Mouse (Mus musculus) olfactory bulb, adult 2 months (tissue): ENCODE measurements around the gene Zfp61. TPM values are rescaled to one million over a fixed set of nuclear protein-coding genes. Genes with fewer than 3 reads are reported as not detected.

Experiments used
- H3K27ac ChIP-seq: fragments of 200-500 bp; 2 replicates; pipeline ENCODE4 v1.5.1; 2012; ENCODE audit warnings: low read depth, low read length; ENCODE audit not compliant: insufficient read depth
- H3K4me1 ChIP-seq: fragments of 200-500 bp; 2 replicates; pipeline ENCODE4 v1.6.1; 2012; ENCODE audit warnings: low read length; ENCODE audit not compliant: control insufficient read depth, insufficient read depth
- H3K4me3 ChIP-seq: fragments of 200-500 bp; 2 replicates; pipeline ENCODE4 v1.5.1; 2012; ENCODE audit warnings: mild to moderate bottlenecking, low read depth, low read length, moderate library complexity; ENCODE audit not compliant: insufficient read depth
- CTCF ChIP-seq: fragments of 200-500 bp; IDR thresholded peaks from 2 replicates; pipeline ENCODE4 v1.5.1; 2012; ENCODE audit warnings: low read depth, mild to moderate bottlenecking, low read length, moderate library complexity; ENCODE audit not compliant: insufficient read depth
- POLR2A ChIP-seq: fragments of 200-500 bp; IDR thresholded peaks from 2 replicates; pipeline ENCODE4 v1.6.1; 2012; ENCODE audit warnings: mild to moderate bottlenecking, low read depth, low read length, moderate library complexity; ENCODE audit not compliant: insufficient read depth
- WGBS: fragments of 180-500 bp; shearing (Covaris S2); methylation state at CpG from one replicate; pipeline ENCODE4 v1.1.7; 2018; 5-methylcytosine and 5-hydroxymethylcytosine counted together
- polyA plus RNA-seq: library from polyadenylated mRNA; stranded (reverse); fragments of >200 nt; gene quantifications from 2 replicates; pipeline ENCODE4 v1.2.4, GENCODE M21; 2012; ENCODE audit warnings: low replicate concordance; ENCODE audit not compliant: missing spikeins, insufficient read depth, insufficient read length

Zfp61 gene
- polyA plus RNA-seq, 1 experiment, result not detected

DNA sequence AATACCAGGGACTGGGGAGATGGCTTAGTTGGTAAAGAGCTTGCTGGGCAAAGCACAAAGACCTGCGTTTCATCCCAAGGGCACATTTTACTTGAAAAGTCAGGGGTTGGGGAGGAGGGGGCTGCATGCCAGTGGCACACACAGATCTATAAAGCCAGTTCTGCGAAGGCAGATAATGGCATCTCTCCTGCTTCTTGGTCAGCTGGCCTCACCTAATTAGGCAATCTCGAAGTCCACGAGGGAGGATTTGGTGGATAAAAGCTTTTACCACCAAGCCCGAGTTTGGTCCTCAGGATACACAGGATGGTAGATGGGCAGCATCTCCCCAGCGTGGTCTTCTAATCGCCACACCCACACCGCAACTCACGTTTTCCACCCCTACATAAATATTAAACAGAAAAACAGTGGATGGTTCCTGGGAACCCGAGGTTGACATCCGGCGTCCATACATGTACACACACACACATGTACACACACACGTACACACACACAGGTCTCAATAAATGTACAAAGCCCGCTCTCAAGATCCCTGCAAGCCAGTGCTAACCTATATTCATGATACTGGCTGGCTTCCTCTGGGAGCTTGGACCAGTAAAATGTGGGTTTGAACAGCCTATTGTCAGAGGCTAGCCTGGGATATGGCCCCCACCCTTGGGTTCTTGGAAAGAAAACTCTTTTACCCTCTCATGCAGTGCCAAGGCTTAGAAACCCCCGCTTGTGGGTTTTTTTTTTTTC, 3.5 kb downstream of the Zfp61 start:
- TF ChIP-seq POLR2A (no peak), CTCF (no peak)
- 83% methylated on average over 15 of the region's 15 CpGs for WGBS
- H3K27ac ChIP-seq, result no peak overlapping the region
- peaks cover 9% of the 10 kb centered on the region for H3K4me1 ChIP-seq
- H3K4me3 ChIP-seq, result no peak overlapping the region

GRCm38 (mm10) chr7:24296386-24296785, 4.6 kb downstream of the Zfp61 start:
- Histone ChIP-seq H3K27ac (no peak overlapping the region), H3K4me1 (peaks cover 9% of the 10 kb centered on the region), H3K4me3 (no peak overlapping the region)
- WGBS, result 92% methylated on average over 7 of the region's 7 CpGs
- TF ChIP-seq POLR2A, result no peak
- TF ChIP-seq CTCF, result no peak

DNA sequence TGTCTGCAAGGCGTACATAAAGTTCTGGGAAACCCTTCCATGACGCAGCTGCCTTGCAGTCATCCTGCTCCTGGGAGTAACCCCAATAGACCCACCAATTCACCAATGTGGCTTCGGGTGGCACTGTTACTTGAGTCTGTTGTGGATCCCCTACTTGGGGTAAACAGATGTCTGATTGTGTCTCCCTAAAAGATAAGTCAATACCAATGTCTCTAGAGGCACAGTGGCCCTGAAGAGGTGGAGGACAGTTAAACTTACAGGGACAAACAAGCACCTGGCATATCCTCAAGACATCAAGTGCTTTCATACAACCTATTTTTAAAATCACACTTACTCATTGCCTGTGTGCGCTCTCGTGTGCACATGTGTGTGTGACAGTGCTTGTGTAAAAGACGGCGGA, 5.7 kb downstream of the Zfp61 start:
- Histone ChIP-seq H3K4me3 (no peak overlapping the region), H3K4me1 (peaks cover 9% of the 10 kb centered on the region), H3K27ac (no peak overlapping the region)
- TF ChIP-seq CTCF (no peak), POLR2A (no peak)
- WGBS, result 96% methylated on average over 7 of the region's 7 CpGs

DNA sequence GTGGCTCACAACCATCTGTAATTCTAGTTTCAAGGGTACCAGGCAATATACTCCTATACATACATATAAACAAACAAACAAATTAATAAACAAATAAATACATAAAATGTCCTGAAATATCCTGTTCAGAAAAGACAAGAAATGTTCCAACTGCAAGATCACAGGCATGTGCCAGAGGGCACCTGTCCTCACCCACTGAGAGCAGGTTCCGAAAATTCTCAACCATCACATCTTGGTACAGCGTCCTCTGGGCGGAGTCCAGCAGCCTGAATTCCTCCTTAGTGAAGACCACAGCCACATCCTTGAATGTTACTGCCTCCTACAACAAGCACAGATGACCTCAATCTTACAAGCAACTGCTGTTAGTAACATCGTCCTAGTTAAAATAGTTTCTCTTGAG, 6.3 kb downstream of the Zfp61 start:
- no peak for TF ChIP-seq CTCF
- TF ChIP-seq POLR2A, result no peak
- no peak overlapping the region for H3K4me3 ChIP-seq
- H3K4me1 ChIP-seq, result peaks cover 5% of the 10 kb centered on the region
- no peak overlapping the region for H3K27ac ChIP-seq
- 98% methylated on average over 4 of the region's 4 CpGs for WGBS

GRCm38 (mm10) chr7:24293061-24293851, 7.8 kb downstream of the Zfp61 start:
- Histone ChIP-seq H3K4me1 (peaks cover 3% of the 10 kb centered on the region), H3K27ac (no peak overlapping the region), H3K4me3 (no peak overlapping the region)
- WGBS, result 90% methylated on average over 12 of the region's 12 CpGs
- TF ChIP-seq POLR2A (no peak), CTCF (no peak)

DNA sequence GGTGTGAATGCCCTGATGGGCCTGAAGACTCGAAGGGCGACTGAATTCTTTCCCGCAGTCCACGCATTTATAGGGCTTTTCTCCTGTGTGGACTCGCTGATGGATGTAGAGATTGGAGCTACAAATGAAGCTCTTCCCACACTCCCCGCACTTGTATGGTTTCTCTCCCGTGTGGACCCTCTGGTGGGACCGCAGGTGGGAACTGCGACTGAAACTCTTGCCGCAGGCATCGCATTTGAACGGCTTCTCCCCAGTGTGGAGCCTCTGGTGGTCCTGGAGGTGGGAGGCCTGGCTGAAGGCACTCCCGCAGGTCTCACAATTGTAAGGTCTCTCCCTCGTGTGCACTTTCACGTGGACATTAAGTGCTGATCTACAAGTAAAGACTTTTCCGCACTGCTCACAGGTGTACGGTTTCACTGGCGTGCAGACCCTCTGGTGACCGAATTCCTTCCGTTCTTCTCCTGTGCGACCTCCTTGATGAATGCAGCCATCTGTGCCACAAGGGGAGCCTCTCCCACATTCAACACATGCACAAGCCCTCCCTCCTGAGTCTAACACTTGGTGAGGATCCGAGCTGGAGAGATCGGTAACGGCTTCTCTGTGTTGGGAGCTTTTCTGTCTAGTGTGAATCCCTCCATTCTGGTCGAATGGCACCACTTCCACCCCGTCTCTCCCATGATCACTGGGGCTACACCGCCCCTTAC, 9.5 kb downstream of the Zfp61 start:
- Histone ChIP-seq H3K27ac (no peak overlapping the region), H3K4me1 (no peaks in the 10 kb centered on the region), H3K4me3 (no peak overlapping the region)
- TF ChIP-seq POLR2A, result no peak
- TF ChIP-seq CTCF, result no peak
- WGBS, result 91% methylated on average over 27 of the region's 27 CpGs

- 98% methylated on average over 4 of the region's 4 CpGs for whole genome bisulfite sequencing
- H3K4me1 ChIP-seq, result no peaks in the 10 kb centered on the region
- H3K27ac ChIP-seq, result no peak overlapping the region
- TF ChIP-seq CTCF, result no peak
- no peak for TF ChIP-seq POLR2A
- H3K4me3 ChIP-seq, result no peak overlapping the region
These were observed 10.8 kb downstream of the Zfp61 start for GRCm38 (mm10) chr7:24290106-24290693.

- TF ChIP-seq POLR2A (no peak), CTCF (no peak)
These were observed 12.5 kb downstream of the Zfp61 start for GRCm38 (mm10) chr7:24288512-24288911.

More at GRCm38 (mm10) chr7:24288512-24288911, 12.5 kb downstream of the Zfp61 start:
- no peaks in the 10 kb centered on the region for H3K4me1 ChIP-seq
- WGBS, result 88% methylated on average over 6 of the region's 6 CpGs
- H3K4me3 ChIP-seq, result no peak overlapping the region
- no peak overlapping the region for H3K27ac ChIP-seq
